Mouse (Mus musculus) T-helper 2 cell (primary cell): ENCODE data around the gene Lrrc30.

Experiments
- in situ Hi-C: fragments of 300-600 bp; cut with MboI, MseI; formaldehyde crosslinking; loops from one replicate; pipeline ENCODE4 v1.15.1; 2025; ENCODE audit warnings: high pct_unique_total_duplicates

Gene Lrrc30

GRCm38 (mm10) chr17:67583422-67583821 is 49.1 kb downstream of the Lrrc30 start:
- in situ Hi-C loops, result no loop called here

GRCm38 (mm10) chr17:67582681-67583356 is 49.7 kb downstream of the Lrrc30 start:
- in situ Hi-C loops, result no loop called here

GRCm38 (mm10) chr17:67581839-67582238 is 50.7 kb downstream of the Lrrc30 start:
- in situ Hi-C loops, result no loop called here
